Comparison of ENCODE assay signal across 8 mouse cellular contexts in genomic region chr1:170590041-170590360, GRCm38 (mm10). TPM values are rescaled to one million over a fixed set of nuclear protein-coding genes. Genes with fewer than 3 reads are reported as not detected.
A peak's percentile ranks its signal among the peaks of the same experiment; 100 is the strongest.
DNase-seq lines count a peak whose midpoint lies in the region; ATAC-seq lines count a peak whose summit lies in the region.

No protein-coding gene starts in this region.

- peak overlapping the region; percentile 90 for H3K9ac ChIP-seq in forebrain, embryonic 11.5 days (ENCODE audit: low read length)
- H3K9ac ChIP-seq in liver, embryonic 12.5 days: peak overlapping the region; percentile 90

- WGBS in heart, embryonic 10.5 days: 5% methylated on average over 11 of the region's 11 CpGs
- WGBS in forebrain, embryonic 11.5 days: 2% methylated on average over 11 of the region's 11 CpGs
- WGBS in liver, embryonic 12.5 days (ENCODE audit: insufficient replicate concordance): 5% methylated on average over 11 of the region's 11 CpGs

- no peak for DNase-seq in heart, embryonic 10.5 days (ENCODE audit: low spot score)
- DNase-seq in heart, postnatal 14 days: no peak
- DNase-seq in 416B (ENCODE audit: low read depth): peak; percentile 43
- DNase-seq in forebrain, embryonic 11.5 days (ENCODE audit: low spot score): no peak
- no peak for DNase-seq in adrenal gland, adult 2 months
- no peak for DNase-seq in cerebellum, adult 18-20 months
- no peak for DNase-seq in layer of hippocampus, adult 18-20 months (ENCODE audit: low spot score in 2 of 2)

- no peaks in the 10 kb centered on the region for H3K27me3 ChIP-seq in heart, embryonic 10.5 days (ENCODE audit: insufficient read depth, poor library complexity, severe bottlenecking)
- no peaks in the 10 kb centered on the region for H3K27me3 ChIP-seq in forebrain, embryonic 11.5 days (ENCODE audit: control insufficient read depth, insufficient read depth, low read length)
- H3K27me3 ChIP-seq in liver, embryonic 12.5 days (replicated peaks): peaks cover 58% of the 10 kb centered on the region

- no peaks in the 10 kb centered on the region for H3K9me3 ChIP-seq in heart, embryonic 10.5 days
- no peaks in the 10 kb centered on the region; the same call in 1 of the 2 replicates for H3K9me3 ChIP-seq in forebrain, embryonic 11.5 days (ENCODE audit: control insufficient read depth, low read length)
- no peaks in the 10 kb centered on the region for H3K9me3 ChIP-seq in liver, embryonic 12.5 days (replicated peaks)

- peaks cover 33% of the 10 kb centered on the region for H3K4me1 ChIP-seq in heart, embryonic 10.5 days
- H3K4me1 ChIP-seq in forebrain, embryonic 11.5 days (replicated peaks; ENCODE audit: control insufficient read depth, insufficient read depth, low read length): no peaks in the 10 kb centered on the region; the same call in 1 of the 2 replicates
- peaks cover 25% of the 10 kb centered on the region for H3K4me1 ChIP-seq in liver, embryonic 12.5 days

- peak overlapping the region; percentile 95 for H3K27ac ChIP-seq in heart, embryonic 10.5 days
- no peak overlapping the region for H3K27ac ChIP-seq in forebrain, embryonic 11.5 days (ENCODE audit: low read depth, low read length)
- peak overlapping the region; percentile 45; the same call in 1 of the 2 replicates for H3K27ac ChIP-seq in liver, embryonic 12.5 days

- peak overlapping the region; percentile 87 for H3K4me3 ChIP-seq in heart, embryonic 10.5 days
- peak overlapping the region; percentile 82 for H3K4me3 ChIP-seq in forebrain, embryonic 11.5 days (ENCODE audit: low read depth, low read length)
- peak overlapping the region; percentile 85 for H3K4me3 ChIP-seq in liver, embryonic 12.5 days

- H3K36me3 ChIP-seq in heart, embryonic 10.5 days: peaks cover 14% of the 10 kb centered on the region
- H3K36me3 ChIP-seq in forebrain, embryonic 11.5 days (ENCODE audit: control insufficient read depth, insufficient read depth, low read length): no peaks in the 10 kb centered on the region
- H3K36me3 ChIP-seq in liver, embryonic 12.5 days: peaks cover 8% of the 10 kb centered on the region

- intact Hi-C loops in heart, postnatal 14 days (cut with DNase I): no loop called here

- peak; percentile 13; the same call in 1 of the 2 replicates for ATAC-seq in forebrain, embryonic 11.5 days (replicated peaks; ENCODE audit: low FRiP score)
- ATAC-seq in liver, embryonic 12.5 days: peak; percentile 6; the same call in 1 of the 2 replicates

- H3K4me2 ChIP-seq in forebrain, embryonic 11.5 days (ENCODE audit: low read depth, low read length, severe bottlenecking): peak overlapping the region; percentile 92
- H3K4me2 ChIP-seq in liver, embryonic 12.5 days: peak overlapping the region; percentile 99

RNA-seq across cellular contexts. Expression of gene Nos1ap, which starts 0.3 kb away (rescaled TPM):
- 25.1 and 25.2 TPM in 2 replicates for polyA plus RNA-seq in heart, embryonic 10.5 days (2016; fragmentation: Nextera tagmentation; extraction: Ambion mirVana)
- total RNA-seq in heart, postnatal 14 days (2021): 10 to 100 TPM; 21.8 to 24.0 TPM
- polyA plus RNA-seq in forebrain, embryonic 11.5 days (2014; fragmentation: Nextera tagmentation; extraction: Ambion mirVana): 16.1 and 19.7 TPM in 2 replicates
- polyA plus RNA-seq in liver, embryonic 12.5 days (2016; fragmentation: Nextera tagmentation; extraction: Ambion mirVana): 6.2 and 6.4 TPM in 2 replicates
- 10 to 100 TPM; 22.0 to 24.1 TPM for total RNA-seq in adrenal gland, adult 2 months (2021)
- 44.8 and 49.3 TPM in 2 replicates for polyA plus RNA-seq in adrenal gland, adult 2 months (2012; rRNA removed)
- 100 to 1,000 TPM; 187 to 213 TPM for total RNA-seq in layer of hippocampus, adult 18-20 months (2021)

RNA-seq across cellular contexts. Expression of gene Olfml2b, which starts 54.3 kb away (rescaled TPM):
- polyA plus RNA-seq in heart, embryonic 10.5 days (2016; fragmentation: Nextera tagmentation; extraction: Ambion mirVana): 31.4 and 51.0 TPM in 2 replicates
- total RNA-seq in heart, postnatal 14 days (2021): 10 to 100 TPM; 16.6 to 17.3 TPM
- polyA plus RNA-seq in forebrain, embryonic 11.5 days (2014; fragmentation: Nextera tagmentation; extraction: Ambion mirVana): 4.4 and 6.0 TPM in 2 replicates
- polyA plus RNA-seq in liver, embryonic 12.5 days (2016; fragmentation: Nextera tagmentation; extraction: Ambion mirVana): 2.1 and 2.6 TPM in 2 replicates
- total RNA-seq in adrenal gland, adult 2 months (2021): 1 to 10 TPM; 5.0 to 7.9 TPM
- polyA plus RNA-seq in adrenal gland, adult 2 months (2012; rRNA removed): 11.3 and 12.3 TPM in 2 replicates
- total RNA-seq in layer of hippocampus, adult 18-20 months (2021): 10 to 100 TPM; 38.6 to 43.0 TPM
